Mouse (Mus musculus) Patski (cell line): ENCODE data around the gene Asb5. TPM values are rescaled to one million over a fixed set of nuclear protein-coding genes. Genes with fewer than 3 reads are reported as not detected.

Experiments
- ATAC-seq: fragments of 100-300 bp; one replicate; pipeline ENCODE4 v1.8.0; 2021
- CTCF ChIA-PET: fragments of 350-600 bp; sonication (Branson Sonifier 250); formaldehyde crosslinking; loops from one replicate; lab custom pipeline; 2022; ENCODE audit warnings: inconsistent platforms; lab: Charles Lee
- POLR2A ChIA-PET: fragments of 350-600 bp; sonication (Branson Sonifier 250); formaldehyde crosslinking; loops from one replicate; lab custom pipeline; 2022; ENCODE audit warnings: antibody characterized with exemption, inconsistent platforms; lab: Charles Lee
- DNase-seq: peaks from one replicate; pipeline ENCODE4 v3.0.0-alpha.2; 2011; ENCODE audit warnings: low read depth, low spot score
- H3K27me3 ChIP-seq: fragments of 371-371 bp; one replicate; pipeline ENCODE4 v1.5.1; 2021
- CTCF ChIP-seq: fragments of 100-300 bp; IDR thresholded peaks from one replicate; pipeline ENCODE4 v1.5.1; 2021
- in situ Hi-C: fragments of 300-500 bp; cut with MboI; formaldehyde crosslinking; loops from 3 replicates; pipeline ENCODE4 v1.11.1; 2018; ENCODE audit warnings: low pct_unique_long_range_greater_than_20kb, mixed read lengths
- polyA plus RNA-seq: library from polyadenylated mRNA; unstranded; gene quantifications from one replicate; pipeline ENCODE4 v1.2.3, GENCODE M21; 2021

The Asb5 gene
- polyA plus RNA-seq = 29.5 TPM

DNA sequence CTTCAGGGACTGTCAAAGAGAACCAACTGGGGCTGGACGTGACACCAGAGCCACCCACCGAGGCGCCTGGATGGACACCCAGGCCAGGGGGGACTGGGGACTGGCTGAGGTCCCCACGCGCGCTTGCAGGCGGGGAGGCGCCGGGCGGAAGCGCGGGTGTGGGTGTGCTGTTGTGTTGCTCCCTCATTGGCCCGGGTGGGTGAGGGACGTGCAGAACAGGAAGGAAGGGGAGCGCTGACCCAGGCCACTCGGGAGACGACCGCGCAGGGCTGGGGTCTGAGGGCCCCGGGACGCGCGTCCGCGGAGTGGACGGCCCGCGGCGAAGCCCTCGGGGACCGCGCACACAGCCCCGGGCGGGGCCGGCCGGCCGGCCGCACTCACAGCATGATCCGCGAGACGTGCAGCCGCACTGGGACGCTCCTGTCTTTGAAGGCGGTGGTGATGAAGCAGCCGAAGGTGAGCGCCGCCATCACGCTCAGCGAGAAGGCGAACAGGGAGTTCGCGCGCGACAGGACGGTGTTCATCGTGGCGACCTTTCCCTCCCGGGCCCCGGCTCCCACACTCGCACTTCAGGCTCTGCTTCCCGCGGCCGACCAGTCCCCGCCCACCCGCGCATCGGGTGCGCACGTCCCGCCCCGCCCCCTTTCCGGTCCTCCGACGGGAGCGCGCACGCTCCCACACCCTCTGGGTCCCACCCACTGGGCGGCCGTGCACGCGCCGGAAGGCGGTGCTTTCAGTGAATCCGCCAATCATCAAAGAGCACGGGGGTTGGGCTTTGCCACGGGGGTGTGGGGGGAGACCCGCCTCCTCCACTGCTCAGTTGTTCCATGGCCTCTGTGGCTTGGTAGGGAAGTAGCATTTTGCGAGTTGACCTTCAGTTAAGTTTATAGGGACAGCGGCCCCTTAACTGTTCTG is at the start of gene Asb5, which contains the start of gene Spcs3:
Asb5 (plus strand) TSS at position 199 of the 915 bp plus-strand sequence.
Spcs3 (minus strand) TSS at position 617 of the 915 bp plus-strand sequence.
- no peak for TF ChIP-seq CTCF
- ChIA-PET POLR2A (interaction anchor here (1.1 to 4.2 kb wide), 3 partner anchors 18 to 33 kb away, joined by 4 to 17 read pairs (median 6); no protein-coding TSS in a partner anchor), CTCF (no interaction called here)
- peak; percentile 82 for ATAC-seq
- in situ Hi-C loops = no loop called here
- H3K27me3 ChIP-seq = no peaks in the 10 kb centered on the region
- DNase-seq = peak; percentile 85

DNA sequence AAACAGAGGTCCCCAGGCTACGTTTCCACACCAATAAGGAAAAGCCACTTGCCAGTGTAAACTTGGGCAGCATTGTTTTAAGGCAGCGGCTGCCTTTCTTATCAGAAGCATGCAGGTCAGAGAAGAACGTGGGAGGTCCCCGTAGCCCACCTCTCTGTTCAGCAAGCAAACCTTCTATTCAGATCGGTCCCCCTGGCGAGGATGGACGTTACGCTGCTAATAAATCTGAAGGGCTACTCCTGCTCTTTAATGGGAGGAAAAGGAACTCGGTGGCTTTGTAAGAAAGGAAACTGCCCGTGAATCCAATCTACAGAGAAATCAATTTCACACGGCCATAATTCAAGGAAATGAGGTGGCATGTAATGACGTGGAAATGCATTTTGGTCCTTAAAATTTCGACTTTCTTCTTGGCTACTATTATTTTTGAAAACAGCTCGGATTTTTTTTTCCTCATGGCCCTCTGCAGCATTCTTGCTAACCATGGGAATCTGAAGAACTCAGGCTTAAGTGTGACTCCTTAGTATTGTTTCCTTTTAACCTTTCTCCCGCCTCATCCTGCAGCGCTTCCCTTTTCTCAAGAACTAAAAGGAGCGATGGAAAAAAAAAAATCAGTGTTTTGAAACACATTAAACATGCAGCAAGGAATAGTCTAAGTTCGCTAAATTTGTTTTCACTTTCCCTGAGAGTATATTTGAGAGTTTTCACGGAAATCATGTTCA is 42.7 kb upstream of the Asb5 start:
- TF ChIP-seq CTCF = no peak
- CTCF ChIA-PET = no interaction called here
- no peak for ATAC-seq
- in situ Hi-C loops = loop anchor here (25.0 kb wide), 1 partner anchor 824 kb away; no protein-coding TSS in a partner anchor
- H3K27me3 ChIP-seq = peaks cover 19% of the 10 kb centered on the region
- POLR2A ChIA-PET = no interaction called here
- no peak for DNase-seq

DNA sequence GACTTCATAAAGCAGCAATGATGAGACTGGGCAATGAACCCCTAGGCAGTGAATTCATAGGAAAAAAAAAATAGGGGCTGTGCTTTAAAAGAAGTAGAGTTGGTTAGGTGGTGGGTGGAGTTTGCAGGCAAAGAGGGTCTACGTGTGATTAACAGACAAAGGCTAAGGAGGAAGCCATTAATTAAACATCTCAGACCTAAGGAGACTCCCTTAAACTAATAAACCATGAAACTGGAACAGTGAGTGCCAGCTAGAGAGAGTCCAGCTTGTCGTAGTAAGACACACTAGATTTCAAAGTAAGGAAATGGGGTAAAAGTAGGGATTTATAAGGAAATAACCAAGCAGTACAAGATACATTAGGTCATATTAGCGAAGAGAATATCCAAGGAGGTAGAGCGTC is 40.9 kb upstream of the Asb5 start:
- ChIA-PET POLR2A (no interaction called here), CTCF (no interaction called here)
- ATAC-seq = no peak
- TF ChIP-seq CTCF = no peak
- in situ Hi-C loops = loop anchor here (25.0 kb wide), 1 partner anchor 826 kb away; no protein-coding TSS in a partner anchor
- peaks cover 19% of the 10 kb centered on the region for H3K27me3 ChIP-seq
- no peak for DNase-seq

- ChIA-PET CTCF (interaction anchor here (0.9 to 1.7 kb wide), 6 partner anchors 11 to 978 kb away, joined by 3 to 4 read pairs (median 3); no protein-coding TSS in a partner anchor), POLR2A (no interaction called here)
- ATAC-seq (peak; percentile 76), DNase-seq (no peak)
- H3K27me3 ChIP-seq = peaks cover 12% of the 10 kb centered on the region
- in situ Hi-C loops = loop anchor here (5.0 to 25.0 kb wide), 5 partner anchors 306 to 829 kb away; partner anchors contain the start of gene Vegfc
- TF ChIP-seq CTCF = peak; percentile 36
Measured at GRCm38 (mm10) chr8:54491057-54491690, 38.2 kb upstream of the Asb5 start.

GRCm38 (mm10) chr8:54491934-54492333 is 37.4 kb upstream of the Asb5 start:
- in situ Hi-C loops = loop anchor here (5.0 to 25.0 kb wide), 5 partner anchors 307 to 830 kb away; partner anchors contain the start of gene Vegfc
- no peak for DNase-seq
- POLR2A ChIA-PET = no interaction called here
- CTCF ChIA-PET = interaction anchor here (1.0 to 2.1 kb wide), 5 partner anchors 11 to 409 kb away, joined by 3 to 10 read pairs (median 3); no protein-coding TSS in a partner anchor
- no peak for ATAC-seq
- no peak for TF ChIP-seq CTCF
- H3K27me3 ChIP-seq = peaks cover 12% of the 10 kb centered on the region

DNA sequence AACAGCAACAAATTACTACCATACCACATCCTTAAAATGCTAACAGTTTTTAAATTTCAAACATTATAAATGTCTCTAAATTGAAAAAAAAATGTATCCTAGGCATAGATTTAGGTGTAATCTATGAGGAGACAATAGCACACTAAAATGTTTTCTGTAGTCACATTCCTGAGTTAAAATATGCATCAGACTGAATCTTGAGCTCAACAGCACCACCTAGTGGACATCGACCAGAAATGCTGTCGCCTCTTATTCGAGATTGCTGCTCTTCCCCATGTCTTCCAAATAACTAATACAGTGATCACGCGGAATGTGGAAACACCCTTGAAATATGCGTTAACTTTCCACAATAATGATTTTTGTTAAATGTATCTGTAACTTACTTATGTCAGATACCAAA is 36.3 kb upstream of the Asb5 start:
- POLR2A ChIA-PET = no interaction called here
- ATAC-seq = peak; percentile 67
- H3K27me3 ChIP-seq = peaks cover 12% of the 10 kb centered on the region
- in situ Hi-C loops = loop anchor here (5.0 to 25.0 kb wide), 5 partner anchors 308 to 831 kb away; partner anchors contain the start of gene Vegfc
- peak; percentile 6 for DNase-seq
- peak; percentile 75 for TF ChIP-seq CTCF
- CTCF ChIA-PET = interaction anchor here (0.7 to 2.1 kb wide), 14 partner anchors 9 to 829 kb away, joined by 3 to 10 read pairs (median 3); no protein-coding TSS in a partner anchor

DNA sequence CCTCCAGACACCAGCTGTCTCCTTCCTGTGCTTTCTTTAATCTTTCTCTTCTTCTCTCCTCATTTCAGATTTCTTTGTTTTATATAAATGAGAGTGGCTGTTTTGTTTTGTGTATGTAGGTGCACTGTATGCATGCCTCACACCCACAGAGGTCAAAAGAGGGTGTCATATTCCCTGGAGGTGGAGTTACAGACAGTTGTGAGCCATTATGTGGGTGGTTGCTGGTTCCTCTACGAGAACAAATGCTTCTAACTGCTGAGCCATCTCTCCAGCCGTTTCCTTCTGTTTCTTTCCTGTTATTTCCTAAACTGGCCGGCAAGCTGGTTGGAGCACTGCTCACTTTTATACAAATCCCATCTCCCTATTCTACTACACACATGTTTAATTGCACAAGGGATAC is 35.5 kb upstream of the Asb5 start:
- peaks cover 4% of the 10 kb centered on the region for H3K27me3 ChIP-seq
- CTCF ChIA-PET = interaction anchor here (1.0 to 2.1 kb wide), 6 partner anchors 10 to 368 kb away, joined by 3 to 10 read pairs (median 4); no protein-coding TSS in a partner anchor
- POLR2A ChIA-PET = no interaction called here
- DNase-seq (no peak), ATAC-seq (no peak)
- no peak for TF ChIP-seq CTCF
- in situ Hi-C loops = loop anchor here (5.0 to 25.0 kb wide), 5 partner anchors 309 to 832 kb away; partner anchors contain the start of gene Vegfc

- in situ Hi-C loops = loop anchor here (25.0 kb wide), 2 partner anchors 334 to 1984 kb away; no protein-coding TSS in a partner anchor
- no peak for TF ChIP-seq CTCF
- no peaks in the 10 kb centered on the region for H3K27me3 ChIP-seq
- ATAC-seq (no peak), DNase-seq (no peak)
- ChIA-PET POLR2A (interaction anchor here (0.6 kb wide), 1 partner anchor 169 kb away, joined by 3 read pairs; no protein-coding TSS in a partner anchor), CTCF (interaction anchor here (1.2 to 2.1 kb wide), 2 partner anchors 10 to 158 kb away, joined by 3 to 10 read pairs; no protein-coding TSS in a partner anchor)
Measured at GRCm38 (mm10) chr8:54503104-54503503, 26.3 kb upstream of the Asb5 start.

DNA sequence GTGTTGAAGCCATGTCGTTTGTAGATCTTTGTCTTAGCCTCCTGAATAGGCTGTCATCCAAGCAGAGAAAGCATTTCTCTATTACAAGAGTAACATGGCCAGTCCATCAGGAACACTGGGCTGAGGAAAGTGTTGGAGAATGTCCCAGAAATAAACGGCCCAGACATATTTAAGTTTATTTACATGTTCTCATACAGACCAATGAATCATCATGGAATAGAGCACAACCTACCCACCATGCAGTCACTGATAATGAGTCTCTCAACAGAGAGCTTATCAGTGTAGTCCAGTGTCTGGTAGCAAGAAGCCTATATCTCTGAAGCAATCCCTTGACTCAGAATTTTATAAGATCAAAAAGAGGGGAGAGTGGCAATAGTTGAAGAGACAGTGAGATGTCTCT is 24.3 kb upstream of the Asb5 start:
- no peaks in the 10 kb centered on the region for H3K27me3 ChIP-seq
- no peak for TF ChIP-seq CTCF
- DNase-seq (no peak), ATAC-seq (no peak)
- ChIA-PET CTCF (interaction anchor here (2.1 to 2.3 kb wide), 2 partner anchors 12 to 157 kb away, joined by 6 to 10 read pairs; no protein-coding TSS in a partner anchor), POLR2A (interaction anchor here (1.3 kb wide), 1 partner anchor 172 kb away, joined by 3 read pairs; no protein-coding TSS in a partner anchor)
- in situ Hi-C loops = loop anchor here (5.0 to 25.0 kb wide), 3 partner anchors 157 to 1982 kb away; no protein-coding TSS in a partner anchor
